Mouse (Mus musculus) spleen, postnatal 10 days (tissue): ENCODE results near the gene Fchsd2.

Experiments
- DNase-seq, 2 experiments: peaks; one replicate each; pipeline ENCODE4 v3.0.0; 2021 to 2022; ENCODE audit warnings: low spot score in 2 of 2

Fchsd2 gene

GRCm38 (mm10) chr7:101316591-101317001 is 223.9 kb downstream of the Fchsd2 start:
- peak in 1 of 2 experiments; percentile 46 for DNase-seq

- DNase-seq, result no peak
Measured at GRCm38 (mm10) chr7:101317014-101317413, 224.4 kb downstream of the Fchsd2 start, which contains the start of gene Stard10. TSS of gene Stard10 (plus strand) at chr7:101317086.

GRCm38 (mm10) chr7:101318848-101319247 is 226.2 kb downstream of the Fchsd2 start:
- DNase-seq, result no peak

GRCm38 (mm10) chr7:101319796-101320195 is 227.1 kb downstream of the Fchsd2 start:
- DNase-seq, result no peak

- DNase-seq, result peak; percentile 37 to 50
Measured at GRCm38 (mm10) chr7:101320399-101321217, 227.9 kb downstream of the Fchsd2 start.

GRCm38 (mm10) chr7:101321218-101321827 is 228.7 kb downstream of the Fchsd2 start:
- DNase-seq, result peak; percentile 58 to 59

GRCm38 (mm10) chr7:101323141-101323594 is 230.5 kb downstream of the Fchsd2 start:
- peak in 1 of 2 experiments; percentile 67 for DNase-seq

GRCm38 (mm10) chr7:101324142-101324962 is 231.7 kb downstream of the Fchsd2 start:
- no peak for DNase-seq

GRCm38 (mm10) chr7:101326006-101326405 is 233.3 kb downstream of the Fchsd2 start:
- DNase-seq, result no peak

GRCm38 (mm10) chr7:101327263-101327662 is 234.6 kb downstream of the Fchsd2 start:
- no peak for DNase-seq

GRCm38 (mm10) chr7:101327786-101328185 is 235.1 kb downstream of the Fchsd2 start:
- no peak for DNase-seq

- no peak for DNase-seq
Measured at GRCm38 (mm10) chr7:101328621-101329158, 236.0 kb downstream of the Fchsd2 start.

GRCm38 (mm10) chr7:101329606-101330005 is 236.9 kb downstream of the Fchsd2 start:
- DNase-seq, result no peak

- no peak for DNase-seq
Measured at GRCm38 (mm10) chr7:101330074-101330840, 237.6 kb downstream of the Fchsd2 start.

GRCm38 (mm10) chr7:101330841-101331173 is 238.1 kb downstream of the Fchsd2 start:
- DNase-seq, result no peak

GRCm38 (mm10) chr7:101332045-101332831 is 239.6 kb downstream of the Fchsd2 start:
- DNase-seq, result no peak
